Mouse (Mus musculus) Muller cell, postnatal 12 days (primary cell): ENCODE results near the gene Gcnt2.
A peak's percentile ranks its signal among the peaks of the same experiment; 100 is the strongest.

ENCODE experiments used
- DNase-seq: peaks from one replicate; pipeline ENCODE4 v3.0.0-alpha.2; 2015; ENCODE audit errors: inconsistent ontology term

Gene Gcnt2

GRCm38 (mm10) chr13:40904080-40904479 lies 44.5 kb downstream of the Gcnt2 start:
- DNase-seq = no peak

GRCm38 (mm10) chr13:40906528-40906927 lies 47.0 kb downstream of the Gcnt2 start:
- DNase-seq = no peak

GRCm38 (mm10) chr13:40907274-40907673 lies 47.7 kb downstream of the Gcnt2 start:
- no peak for DNase-seq

- DNase-seq = no peak
Measured at GRCm38 (mm10) chr13:40908044-40908443, 48.5 kb downstream of the Gcnt2 start.

- no peak for DNase-seq
Measured at GRCm38 (mm10) chr13:40909060-40909459, 49.5 kb downstream of the Gcnt2 start.

DNA sequence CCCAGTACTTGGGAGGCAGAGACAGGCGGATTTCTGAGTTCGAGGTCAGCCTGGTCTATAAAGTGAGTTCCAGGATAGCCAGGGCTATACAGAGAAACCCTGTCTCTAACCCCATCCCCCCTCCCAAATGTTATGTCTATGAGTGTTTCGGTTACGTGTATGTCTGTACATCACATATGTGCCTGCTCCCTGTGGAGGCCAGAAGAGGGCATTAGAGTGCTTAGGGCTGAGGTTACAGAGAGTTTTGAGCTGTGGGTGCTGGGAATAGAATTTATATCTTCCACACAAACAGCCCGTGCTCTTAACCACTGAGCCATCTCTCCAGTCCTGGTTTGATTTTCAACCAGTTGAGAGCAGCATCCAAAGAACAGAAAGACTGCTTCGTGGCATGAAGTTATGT lies 50.5 kb downstream of the Gcnt2 start:
- no peak for DNase-seq

- DNase-seq = no peak
Measured at GRCm38 (mm10) chr13:40911951-40912350, 52.4 kb downstream of the Gcnt2 start.

DNA sequence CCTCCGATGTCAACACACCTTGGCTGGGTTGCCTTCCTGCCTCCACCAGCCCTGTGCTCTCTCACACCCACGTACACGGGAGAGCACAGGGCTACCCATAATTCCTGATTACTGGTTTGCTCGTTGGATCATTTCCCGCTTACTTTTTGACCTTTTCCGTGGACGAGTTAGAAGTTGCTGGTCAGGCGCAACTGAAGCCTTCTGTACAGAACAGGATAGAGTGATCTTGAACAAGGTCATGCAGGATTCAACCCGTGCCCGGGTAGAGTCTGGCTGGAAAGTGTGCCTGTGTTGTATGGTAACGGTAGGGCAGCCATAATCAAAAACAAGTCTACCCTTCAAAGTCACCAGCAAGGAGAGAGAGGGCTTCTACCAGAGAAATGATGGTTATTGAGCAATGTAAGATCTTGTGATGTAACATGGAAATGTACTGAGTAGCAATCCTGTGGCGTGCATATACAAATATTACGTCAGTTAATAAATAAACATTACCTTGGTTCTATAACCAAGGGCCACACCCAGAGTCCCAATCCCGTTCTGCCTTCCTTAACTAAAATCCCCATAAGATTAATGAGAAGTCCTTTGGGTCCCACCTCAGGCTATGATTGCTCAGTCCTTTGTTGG lies 54.0 kb downstream of the Gcnt2 start:
- DNase-seq = no peak

DNA sequence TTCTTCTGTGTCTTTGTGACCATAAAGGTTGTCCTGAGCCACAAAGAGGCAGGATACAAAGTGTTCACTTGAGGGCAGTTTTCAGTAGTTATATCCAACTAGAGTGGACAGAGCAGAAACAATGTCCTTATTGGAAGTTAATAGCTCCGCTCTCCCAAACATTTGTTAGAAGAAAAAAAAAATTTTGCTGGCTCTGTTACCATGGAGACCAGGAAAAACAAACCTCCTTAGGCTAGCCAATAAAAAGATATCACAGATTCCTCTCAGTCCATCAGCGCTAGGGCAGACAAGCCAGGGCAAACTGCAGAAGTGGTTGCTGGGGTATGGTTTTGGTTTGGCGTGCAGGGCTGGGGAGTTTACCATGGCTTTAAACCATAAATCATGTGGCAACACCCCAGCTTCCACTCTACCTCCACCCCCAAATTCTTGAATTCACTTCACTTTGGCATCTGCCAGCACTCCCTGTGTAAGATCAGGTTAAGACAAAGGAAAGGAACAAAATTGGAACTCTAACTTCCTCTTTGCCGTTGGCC lies 54.6 kb downstream of the Gcnt2 start:
- peak; percentile 54 for DNase-seq

DNA sequence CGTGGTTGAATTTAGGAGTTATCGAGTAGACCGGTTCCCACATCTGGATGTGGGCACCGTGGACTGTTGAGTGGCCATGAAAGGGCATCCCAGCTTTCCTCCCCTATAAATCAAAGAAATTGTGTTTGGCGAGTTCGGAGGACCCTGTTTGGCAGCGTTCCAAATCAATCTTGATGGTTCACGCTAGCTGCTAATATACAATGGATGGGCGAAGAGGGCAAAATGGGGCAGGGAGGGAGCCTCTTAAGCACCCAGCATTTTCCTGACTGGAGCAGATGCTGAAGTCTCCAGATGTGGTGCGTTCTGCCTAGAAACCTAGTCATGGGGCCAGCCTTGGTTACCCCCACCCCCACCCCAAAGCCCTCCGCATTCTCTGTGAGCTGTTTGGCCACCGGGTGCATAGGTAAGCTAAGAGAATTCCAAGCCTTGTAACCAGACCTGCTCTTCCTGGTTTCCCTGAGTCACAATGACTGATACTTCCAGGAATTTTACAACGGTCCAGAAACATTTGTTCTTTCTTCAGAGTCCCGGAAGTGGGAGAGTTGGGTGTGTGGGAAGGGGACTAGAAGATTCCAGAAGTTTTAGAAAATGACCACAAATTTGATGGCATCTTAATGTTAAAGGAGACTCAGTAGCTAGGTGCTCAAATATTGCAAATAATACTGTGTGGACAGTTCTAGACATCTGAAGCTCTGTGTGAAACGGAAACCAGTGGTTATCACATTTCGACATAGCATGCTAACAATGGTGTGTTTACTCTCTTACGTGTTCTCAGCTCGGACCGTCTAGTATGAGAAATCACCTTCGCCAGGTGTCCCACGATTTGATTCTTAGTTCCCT lies 57.0 kb downstream of the Gcnt2 start:
- peak; percentile 84 for DNase-seq

- peak; percentile 92 for DNase-seq
Measured at GRCm38 (mm10) chr13:40917161-40918091, 57.9 kb downstream of the Gcnt2 start.

GRCm38 (mm10) chr13:40921326-40922059 lies 61.9 kb downstream of the Gcnt2 start:
- peak; percentile 95 for DNase-seq

- DNase-seq = no peak
Measured at GRCm38 (mm10) chr13:40922311-40922877, 62.8 kb downstream of the Gcnt2 start.

DNA sequence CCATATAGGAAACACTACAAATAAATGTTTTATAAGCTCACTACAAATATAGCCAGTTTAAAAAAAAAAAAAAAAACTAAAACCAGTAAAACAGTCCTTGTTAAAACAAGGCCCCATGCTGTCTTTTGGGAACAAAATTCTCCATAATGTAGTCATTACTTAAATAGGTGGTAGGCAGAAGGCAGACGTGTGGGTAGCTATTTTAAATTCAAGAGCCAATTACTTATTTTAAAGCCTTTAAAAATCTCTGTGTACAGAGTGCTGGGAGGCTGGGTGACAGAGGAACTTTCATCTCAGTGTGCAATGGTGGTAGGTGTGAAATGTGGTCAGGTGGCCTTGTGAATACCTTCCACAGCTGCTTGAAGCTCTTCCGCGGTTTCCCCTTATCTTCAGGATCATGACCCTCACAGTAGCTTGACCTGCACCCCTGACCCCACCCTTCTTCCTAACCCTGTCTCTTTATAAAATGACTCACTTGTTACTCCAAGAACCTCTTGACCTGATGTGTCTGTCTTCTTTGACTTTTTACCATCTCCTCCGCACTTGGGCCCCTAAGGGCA lies 64.3 kb downstream of the Gcnt2 start:
- DNase-seq = no peak

DNA sequence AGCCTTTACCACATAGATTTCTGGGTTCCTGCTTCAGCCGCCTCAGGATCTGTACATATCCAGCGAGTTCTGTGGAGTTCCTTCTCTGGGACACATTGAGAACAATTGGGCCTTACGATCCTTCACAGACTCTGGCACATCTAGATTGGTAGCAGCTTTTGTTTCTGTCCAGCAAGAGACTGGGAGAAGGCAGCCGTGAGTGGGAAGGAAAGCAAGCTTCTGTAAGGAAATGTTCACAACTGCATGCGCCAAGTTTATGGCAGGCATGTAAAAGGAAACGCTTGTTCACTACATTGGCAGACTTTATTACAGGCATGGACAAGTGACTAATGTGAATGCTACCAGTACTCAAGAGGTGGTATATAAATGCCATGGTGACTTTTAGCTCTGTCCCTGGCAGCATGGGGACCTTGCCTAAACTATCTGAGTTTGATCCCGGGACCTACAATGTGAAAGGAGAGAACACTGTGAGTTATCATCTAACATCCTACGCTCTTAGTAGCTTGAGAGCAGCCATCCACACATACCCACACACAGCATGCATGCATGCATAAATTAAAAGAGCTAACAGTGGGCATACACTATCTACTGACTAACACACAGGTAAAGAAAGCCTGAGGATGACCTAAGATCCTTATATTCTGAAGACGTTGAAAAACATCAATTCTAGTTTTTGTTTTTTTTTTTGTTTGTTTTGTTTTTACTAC lies 68.8 kb downstream of the Gcnt2 start:
- DNase-seq = no peak

DNA sequence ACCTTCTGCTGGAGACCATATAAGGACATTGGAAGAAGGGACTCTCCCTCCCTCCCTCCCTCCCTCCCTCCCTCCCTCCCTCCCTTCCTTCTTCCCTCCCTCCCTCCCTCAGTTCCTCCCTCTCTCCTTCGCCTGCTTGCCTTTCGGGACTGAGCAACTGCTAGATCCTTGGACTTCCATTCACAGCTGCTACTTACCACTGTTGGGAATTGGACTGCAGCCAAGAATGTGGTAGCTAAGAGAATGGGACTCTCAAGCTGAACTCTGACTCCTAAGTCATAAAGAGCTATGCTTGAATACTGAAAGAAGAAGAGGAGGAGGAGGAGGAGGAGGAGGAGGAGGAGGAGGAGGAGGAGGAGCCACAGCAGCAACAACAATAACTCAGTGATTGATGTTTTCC lies 72.3 kb downstream of the Gcnt2 start:
- peak; percentile 71 for DNase-seq

DNA sequence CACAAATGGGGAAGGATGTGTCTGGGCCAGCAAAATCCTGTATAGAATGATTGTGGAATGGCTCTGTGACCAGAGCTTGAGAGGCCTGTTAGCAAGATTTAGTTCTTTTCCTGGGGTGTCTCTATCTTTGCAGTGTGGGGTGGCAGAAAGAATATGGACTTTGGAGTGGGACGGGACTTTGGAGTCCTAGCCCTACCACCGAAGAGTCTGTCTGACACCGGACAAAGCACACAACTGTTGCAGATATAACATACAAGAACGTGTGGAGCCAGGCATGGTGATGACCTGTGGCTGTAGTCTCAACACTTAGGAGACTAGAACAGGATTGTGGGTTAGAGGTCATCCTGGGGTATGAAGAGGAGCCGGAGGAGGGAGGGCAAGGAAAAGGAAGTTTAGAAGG lies 73.0 kb downstream of the Gcnt2 start:
- DNase-seq = no peak

DNA sequence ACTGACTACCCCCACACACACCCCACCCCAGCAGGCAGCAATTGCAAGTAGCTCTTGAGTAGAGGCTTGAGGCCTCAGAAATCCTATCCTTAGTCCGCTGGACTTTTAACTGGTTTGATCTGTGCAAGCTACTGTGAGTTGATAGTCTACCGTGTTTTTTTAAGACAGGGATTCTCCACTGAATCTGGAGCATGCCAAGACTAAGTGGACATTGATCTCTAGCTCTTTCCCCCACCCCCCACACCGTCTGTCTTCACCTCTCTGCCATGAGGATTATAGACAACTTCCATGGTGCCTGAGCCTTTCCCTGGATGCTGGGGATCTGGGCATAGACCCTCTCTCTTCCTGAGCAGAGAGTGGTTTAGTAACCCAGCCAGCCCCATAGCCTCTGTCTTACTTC lies 74.8 kb downstream of the Gcnt2 start:
- DNase-seq = no peak

- no peak for DNase-seq
Measured at GRCm38 (mm10) chr13:40937586-40937985, 78.0 kb downstream of the Gcnt2 start.
